Mouse (Mus musculus): ENCODE data around the gene Camsap2. TPM values are rescaled to one million over a fixed set of nuclear protein-coding genes. Genes with fewer than 3 reads are reported as not detected.

Gene Camsap2
- polyA plus RNA-seq, 1 experiment, result 7.3 TPM

DNA sequence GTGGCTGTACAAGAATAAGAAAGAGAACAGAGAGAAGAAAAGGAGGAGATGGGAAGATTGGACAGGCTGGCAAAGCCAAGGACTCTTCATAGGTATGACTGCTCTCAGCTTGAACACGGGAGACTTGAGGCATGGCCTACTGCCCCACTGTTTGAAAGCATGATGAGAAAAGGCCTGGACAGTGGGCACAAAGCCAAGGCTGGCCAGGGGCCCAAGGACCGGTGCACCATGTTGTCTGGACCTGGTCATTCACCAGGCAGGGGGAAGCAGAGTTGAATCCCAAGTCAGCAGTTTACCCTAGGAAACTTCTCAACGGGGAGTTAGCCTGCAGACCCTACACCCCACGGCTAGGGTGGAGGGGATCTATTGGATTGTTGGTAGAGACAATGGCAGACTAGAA is 118.0 kb downstream of the Camsap2 start:
- no peaks in the 10 kb centered on the region; the same call in 1 of the 2 replicates for H3K27me3 ChIP-seq (ENCODE audit: control insufficient read depth, insufficient read depth, low read length)
- no peaks in the 10 kb centered on the region for H3K36me3 ChIP-seq (ENCODE audit: control insufficient read depth, insufficient read depth, low read length)
- peaks cover 27% of the 10 kb centered on the region for H3K4me1 ChIP-seq (replicated peaks; ENCODE audit: control insufficient read depth, insufficient read depth, low read length)
- DNase-seq, result no peak
- no peak overlapping the region for H3K27ac ChIP-seq (ENCODE audit: control insufficient read depth, insufficient read depth, low read length)
- H3K4me3 ChIP-seq (ENCODE audit: control insufficient read depth, insufficient read depth, low read length), result no peak overlapping the region
- 87% methylated on average over 4 of the region's 4 CpGs for WGBS
- no peak for TF ChIP-seq POLR2A (IDR thresholded peaks at IDR 0.05; ENCODE audit: control insufficient read depth, extremely low read depth, insufficient read depth, low read length, poor library complexity)
- no peak for TF ChIP-seq CTCF (IDR thresholded peaks at IDR 0.05; ENCODE audit: borderline replicate concordance, control insufficient read depth, extremely low read depth, insufficient read depth, low read length, poor library complexity)

DNA sequence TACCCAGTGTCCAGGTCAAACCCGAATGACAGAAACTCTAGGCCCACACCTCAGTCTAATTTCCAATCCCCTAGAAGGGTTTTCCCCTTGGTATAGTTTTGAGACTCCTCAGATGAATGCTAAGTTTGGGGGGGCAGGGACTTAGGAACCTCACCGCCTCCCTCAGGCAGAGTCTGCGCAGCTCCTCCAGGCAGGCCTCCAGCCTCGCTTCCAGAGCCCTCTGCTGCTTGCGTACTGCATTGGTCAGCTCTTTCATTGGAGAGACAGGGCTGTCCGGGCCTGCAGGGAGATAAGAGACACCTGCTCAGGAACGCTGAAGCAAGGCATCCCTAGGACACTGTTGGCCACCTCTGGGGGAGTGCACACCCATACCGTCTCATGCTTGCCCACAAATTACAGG is 119.3 kb downstream of the Camsap2 start:
- no peak overlapping the region for H3K27ac ChIP-seq (ENCODE audit: control insufficient read depth, insufficient read depth, low read length)
- H3K36me3 ChIP-seq (ENCODE audit: control insufficient read depth, insufficient read depth, low read length), result no peaks in the 10 kb centered on the region
- no peak for DNase-seq
- 95% methylated on average over 8 of the region's 8 CpGs for WGBS
- no peaks in the 10 kb centered on the region for H3K27me3 ChIP-seq (ENCODE audit: control insufficient read depth, insufficient read depth, low read length)
- no peak overlapping the region for H3K4me3 ChIP-seq (ENCODE audit: control insufficient read depth, insufficient read depth, low read length)
- peaks cover 20% of the 10 kb centered on the region for H3K4me1 ChIP-seq (replicated peaks; ENCODE audit: control insufficient read depth, insufficient read depth, low read length)
- TF ChIP-seq POLR2A (IDR thresholded peaks at IDR 0.05; ENCODE audit: control insufficient read depth, extremely low read depth, insufficient read depth, low read length, poor library complexity), result no peak
- no peak for TF ChIP-seq CTCF (IDR thresholded peaks at IDR 0.05; ENCODE audit: borderline replicate concordance, control insufficient read depth, extremely low read depth, insufficient read depth, low read length, poor library complexity)

- Histone ChIP-seq H3K27ac (ENCODE audit: control insufficient read depth, insufficient read depth, low read length) (no peak overlapping the region), H3K4me3 (ENCODE audit: control insufficient read depth, insufficient read depth, low read length) (no peak overlapping the region), H3K36me3 (ENCODE audit: control insufficient read depth, insufficient read depth, low read length) (no peaks in the 10 kb centered on the region), H3K4me1 (replicated peaks; ENCODE audit: control insufficient read depth, insufficient read depth, low read length) (peaks cover 14% of the 10 kb centered on the region), H3K27me3 (ENCODE audit: control insufficient read depth, insufficient read depth, low read length) (no peaks in the 10 kb centered on the region)
- TF ChIP-seq POLR2A (IDR thresholded peaks at IDR 0.05; ENCODE audit: control insufficient read depth, extremely low read depth, insufficient read depth, low read length, poor library complexity) (no peak), CTCF (IDR thresholded peaks at IDR 0.05; ENCODE audit: borderline replicate concordance, control insufficient read depth, extremely low read depth, insufficient read depth, low read length, poor library complexity) (no peak)
- no peak for DNase-seq
- 98% methylated on average over 8 of the region's 8 CpGs for WGBS
Observed at GRCm38 (mm10) chr1:136225846-136226245, 120.1 kb downstream of the Camsap2 start.

- H3K4me3 ChIP-seq (ENCODE audit: control insufficient read depth, insufficient read depth, low read length), result no peak overlapping the region
- WGBS, result 95% methylated on average over 10 of the region's 10 CpGs
- H3K36me3 ChIP-seq (ENCODE audit: control insufficient read depth, insufficient read depth, low read length), result no peaks in the 10 kb centered on the region
- no peaks in the 10 kb centered on the region for H3K27me3 ChIP-seq (ENCODE audit: control insufficient read depth, insufficient read depth, low read length)
- H3K4me1 ChIP-seq (replicated peaks; ENCODE audit: control insufficient read depth, insufficient read depth, low read length), result peaks cover 11% of the 10 kb centered on the region
- H3K27ac ChIP-seq (ENCODE audit: control insufficient read depth, insufficient read depth, low read length), result no peak overlapping the region
- TF ChIP-seq CTCF (IDR thresholded peaks at IDR 0.05; ENCODE audit: borderline replicate concordance, control insufficient read depth, extremely low read depth, insufficient read depth, low read length, poor library complexity), result no peak
- no peak for DNase-seq
Observed at GRCm38 (mm10) chr1:136223758-136224342, 122.1 kb downstream of the Camsap2 start.

- no peak overlapping the region for H3K27ac ChIP-seq (ENCODE audit: control insufficient read depth, insufficient read depth, low read length)
- no peaks in the 10 kb centered on the region for H3K27me3 ChIP-seq (ENCODE audit: control insufficient read depth, insufficient read depth, low read length)
- TF ChIP-seq CTCF (IDR thresholded peaks at IDR 0.05; ENCODE audit: borderline replicate concordance, control insufficient read depth, extremely low read depth, insufficient read depth, low read length, poor library complexity) (no peak), POLR2A (IDR thresholded peaks at IDR 0.05; ENCODE audit: control insufficient read depth, extremely low read depth, insufficient read depth, low read length, poor library complexity) (no peak)
- 95% methylated on average over 10 of the region's 10 CpGs for WGBS
- no peak for DNase-seq
- H3K4me3 ChIP-seq (ENCODE audit: control insufficient read depth, insufficient read depth, low read length), result no peak overlapping the region
- no peaks in the 10 kb centered on the region for H3K36me3 ChIP-seq (ENCODE audit: control insufficient read depth, insufficient read depth, low read length)
- no peaks in the 10 kb centered on the region for H3K4me1 ChIP-seq (replicated peaks; ENCODE audit: control insufficient read depth, insufficient read depth, low read length)
Observed at GRCm38 (mm10) chr1:136222386-136222785, 123.5 kb downstream of the Camsap2 start.

DNA sequence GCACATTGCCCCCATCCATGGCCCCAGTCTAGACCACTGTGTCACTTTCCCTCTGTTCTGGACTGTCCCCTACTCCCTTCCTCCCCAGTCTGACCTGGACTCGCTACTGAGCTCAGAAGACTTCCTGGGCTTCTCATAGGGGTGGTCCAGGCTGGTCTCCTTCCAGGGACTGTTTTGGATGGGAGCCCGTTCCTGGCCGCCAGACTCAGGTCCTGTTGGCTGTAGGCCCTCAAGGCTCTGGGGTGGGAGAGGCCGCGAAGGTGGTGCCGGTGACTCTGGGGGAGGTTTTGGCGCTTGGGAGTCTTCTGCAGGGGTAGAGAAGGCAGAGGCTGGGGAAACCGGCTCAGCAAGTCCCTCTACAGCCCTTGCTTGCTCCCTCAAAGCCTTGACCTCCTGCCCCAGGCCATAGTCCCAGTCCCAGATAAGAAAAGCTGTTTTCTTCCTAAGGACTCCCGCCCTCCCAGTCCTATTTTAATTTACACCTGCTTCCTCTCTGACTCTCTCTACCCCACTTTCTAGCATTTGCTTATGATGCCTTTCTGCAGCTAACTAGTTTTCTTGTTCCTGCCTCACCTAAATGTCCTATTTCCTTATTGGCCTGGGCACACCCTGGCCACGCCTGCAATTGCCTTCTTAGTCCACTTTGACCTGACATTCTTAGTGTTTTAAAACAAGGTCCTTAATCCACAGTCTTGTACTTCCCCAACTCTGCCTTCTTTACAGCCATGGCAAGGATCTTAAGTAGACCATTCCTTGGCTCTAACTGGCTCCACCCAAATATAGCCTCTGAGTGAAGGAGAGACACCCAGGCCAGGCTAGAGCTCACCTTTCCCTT is 125.7 kb downstream of the Camsap2 start:
- Histone ChIP-seq H3K27me3 (ENCODE audit: control insufficient read depth, insufficient read depth, low read length) (no peaks in the 10 kb centered on the region), H3K36me3 (ENCODE audit: control insufficient read depth, insufficient read depth, low read length) (no peaks in the 10 kb centered on the region), H3K4me3 (ENCODE audit: control insufficient read depth, insufficient read depth, low read length) (no peak overlapping the region), H3K27ac (ENCODE audit: control insufficient read depth, insufficient read depth, low read length) (no peak overlapping the region), H3K4me1 (replicated peaks; ENCODE audit: control insufficient read depth, insufficient read depth, low read length) (no peaks in the 10 kb centered on the region)
- no peak for DNase-seq
- TF ChIP-seq CTCF (IDR thresholded peaks at IDR 0.05; ENCODE audit: borderline replicate concordance, control insufficient read depth, extremely low read depth, insufficient read depth, low read length, poor library complexity) (no peak), POLR2A (IDR thresholded peaks at IDR 0.05; ENCODE audit: control insufficient read depth, extremely low read depth, insufficient read depth, low read length, poor library complexity) (no peak)
- WGBS, result 88% methylated on average over 10 of the region's 10 CpGs

Other genes starting within 250 kb of the Camsap2 start
- 224 and 247 TPM in 2 replicates for gene Kif21b, start 214.7 kb downstream of the Camsap2 start, polyA plus RNA-seq (2012; rRNA removed)
- 0.10 and 0.11 TPM in 2 replicates for gene Mroh3, start 133.3 kb downstream of the Camsap2 start, polyA plus RNA-seq (2012; rRNA removed)
- gene Inava, start 111.8 kb downstream of the Camsap2 start, polyA plus RNA-seq (2012; rRNA removed), result 8.5 and 9.7 TPM in 2 replicates
- 24.4 and 41.7 TPM in 2 replicates for gene Gpr25, start 85.2 kb downstream of the Camsap2 start, polyA plus RNA-seq (2012; rRNA removed)
- 3.0 and 3.6 TPM in 2 replicates for gene Ddx59, start 69.2 kb upstream of the Camsap2 start, polyA plus RNA-seq (2012; rRNA removed)
- gene Kif14, start 120.2 kb upstream of the Camsap2 start, polyA plus RNA-seq (2012; rRNA removed), result 3.7 and 4.7 TPM in 2 replicates